Mouse (Mus musculus): Measurements from ENCODE around the gene Muc15. TPM values are rescaled to one million over a fixed set of nuclear protein-coding genes. Genes with fewer than 3 reads are reported as not detected.

Gene Muc15
- not detected for polyA plus RNA-seq (2017; shearing (Covaris generic))

DNA sequence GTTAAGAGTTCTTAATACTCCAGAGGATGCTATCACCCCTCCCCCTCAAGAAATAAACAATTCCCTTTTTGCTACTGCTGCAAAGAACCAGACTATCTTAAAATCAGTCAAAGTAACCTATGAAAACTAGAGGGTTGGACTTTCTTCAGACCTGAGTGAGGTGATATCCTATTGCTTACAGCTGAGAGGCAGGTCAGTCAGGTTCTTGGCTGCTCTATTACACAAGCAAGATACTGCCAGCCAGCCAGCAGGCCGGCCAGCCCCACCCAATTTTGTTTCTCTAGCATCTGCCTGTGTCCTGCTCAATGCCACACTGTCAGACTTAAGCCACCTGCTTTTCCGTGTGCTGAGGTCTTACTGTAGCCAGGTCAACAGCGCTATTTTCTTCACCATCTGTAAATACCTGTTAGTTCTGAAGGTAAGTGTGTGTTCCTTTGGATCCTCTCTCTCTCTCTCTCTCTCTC, at the start of gene Muc15:
Gene Muc15 (plus strand): TSS at position 51 of the 464 bp plus-strand sequence.
- ATAC-seq, result no peak

DNA sequence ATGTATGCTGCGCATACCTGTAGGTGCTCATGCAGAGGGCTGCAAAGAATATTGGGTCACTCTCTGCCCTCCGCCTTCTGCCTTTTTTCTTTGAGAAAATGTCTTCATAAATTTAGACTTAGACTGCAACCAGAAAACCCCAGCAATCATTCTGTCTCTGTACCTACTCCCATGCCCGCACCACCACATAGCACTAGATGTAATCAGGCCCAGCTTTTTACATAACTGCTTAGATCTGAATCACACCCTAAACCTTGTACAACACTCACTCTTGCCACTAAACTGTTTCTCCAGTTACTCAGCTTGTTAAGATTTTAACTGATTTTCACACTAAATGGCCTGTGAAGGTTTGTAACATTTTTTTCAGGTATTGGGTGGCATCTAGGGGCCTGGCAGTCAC, 11.7 kb upstream of the Muc15 start:
- ATAC-seq, result no peak

DNA sequence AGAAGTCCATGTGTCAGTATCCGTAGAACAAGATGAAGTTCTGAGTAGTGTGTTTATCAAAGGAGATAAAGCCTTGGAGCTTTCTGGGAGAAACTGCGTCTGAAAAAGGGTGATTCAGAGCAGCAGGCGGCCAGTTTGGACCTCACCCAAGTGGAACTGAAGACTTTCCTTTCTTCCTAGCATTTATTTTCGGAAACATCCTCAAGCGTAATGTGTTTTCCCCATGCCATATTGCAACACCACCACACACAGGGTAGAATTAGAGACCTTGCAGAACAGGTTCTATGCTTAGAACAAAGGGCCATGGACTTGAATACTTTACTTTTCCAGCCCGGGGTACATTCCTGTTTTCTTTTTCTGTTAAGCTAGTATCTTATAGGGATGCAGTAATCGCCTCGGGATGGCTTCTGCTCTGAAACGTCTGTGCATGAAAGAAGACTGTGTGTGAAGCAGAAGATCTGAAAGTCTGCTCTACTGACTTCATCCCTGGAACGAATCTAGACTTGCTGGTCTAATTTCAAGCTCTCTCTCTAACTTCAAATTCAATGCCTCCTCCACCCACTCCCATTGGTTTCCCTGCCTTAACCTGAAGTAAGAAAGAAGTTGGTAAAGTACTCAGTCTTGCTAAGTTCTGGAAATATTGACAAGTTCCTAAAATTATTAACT, 11.0 kb upstream of the Muc15 start:
- no peak for ATAC-seq

DNA sequence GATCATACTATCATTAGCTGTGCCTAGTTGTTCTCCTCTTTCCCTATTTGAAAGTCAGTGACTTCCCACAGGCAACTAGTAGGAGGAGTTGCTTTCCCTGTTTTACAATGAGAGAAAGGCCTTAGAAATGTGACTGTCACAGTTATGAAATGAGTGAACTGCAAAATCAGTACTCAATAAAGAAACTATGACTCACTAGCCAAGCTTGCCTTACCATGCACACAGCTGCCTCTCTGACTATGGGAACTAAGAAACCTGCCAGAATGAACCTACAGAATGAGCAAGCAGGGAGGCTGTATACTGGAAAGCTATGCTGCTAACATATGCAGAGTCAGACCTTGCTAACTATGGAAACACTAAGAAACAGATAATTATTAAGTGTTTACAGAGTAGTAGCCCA, 2.1 kb upstream of the Muc15 start:
- ATAC-seq, result no peak

DNA sequence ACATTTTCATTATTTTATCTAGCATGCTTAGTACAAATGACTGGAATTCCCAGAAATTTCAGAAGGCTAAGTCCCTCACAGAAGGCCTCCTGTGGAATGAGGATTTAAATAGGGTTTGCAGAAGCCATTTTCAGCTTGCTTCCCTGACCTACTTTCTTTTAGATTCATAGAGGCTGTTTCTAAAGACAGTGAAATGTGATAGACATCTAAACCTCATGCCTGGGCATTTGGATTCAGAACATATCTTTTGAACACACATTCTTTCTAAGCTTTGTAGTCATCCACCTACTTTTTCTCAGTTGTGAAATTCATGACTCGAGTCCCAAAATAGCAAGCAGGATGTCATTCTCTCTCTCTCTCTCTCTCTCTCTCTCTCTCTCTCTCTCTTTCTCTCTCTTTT, 1.1 kb downstream of the Muc15 start:
- no peak for ATAC-seq

DNA sequence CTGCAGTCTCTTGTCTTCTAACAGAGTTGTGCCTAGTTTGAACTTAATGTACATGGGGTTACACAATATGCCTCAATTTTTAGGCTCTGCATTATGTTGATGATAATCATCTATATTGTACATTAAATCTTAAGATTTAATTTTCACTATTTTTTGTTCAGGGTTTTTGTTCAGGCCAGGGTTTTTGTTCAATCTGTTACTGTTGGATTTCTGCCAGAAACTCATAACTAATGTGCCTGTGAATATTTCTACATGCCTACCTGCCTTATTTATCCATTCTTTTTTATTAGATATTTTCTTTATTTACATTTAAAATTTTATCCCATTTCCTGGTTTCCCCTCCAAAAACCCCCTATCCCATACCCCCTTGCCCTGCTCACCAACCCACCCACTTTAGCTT, 5.0 kb downstream of the Muc15 start:
- ATAC-seq, result no peak

DNA sequence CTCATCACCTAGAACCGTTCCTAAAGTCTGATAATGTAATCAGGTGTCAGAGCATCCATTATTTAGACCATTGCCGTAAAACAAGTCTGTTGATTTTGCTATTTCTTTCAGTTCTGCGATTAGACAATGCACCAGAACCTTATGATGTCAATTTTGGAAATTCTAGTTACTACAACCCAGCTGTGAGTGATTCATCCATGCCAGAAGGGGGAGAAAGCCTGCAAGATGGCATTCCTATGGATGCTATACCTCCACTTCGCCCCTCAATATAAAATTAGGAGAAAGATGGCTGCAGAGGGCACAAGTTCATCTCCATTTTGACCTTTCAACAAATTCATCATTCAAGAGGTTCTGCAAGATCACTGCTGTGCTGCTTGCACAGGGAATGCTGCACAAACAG, 16.1 kb downstream of the Muc15 start:
- ATAC-seq, result no peak

DNA sequence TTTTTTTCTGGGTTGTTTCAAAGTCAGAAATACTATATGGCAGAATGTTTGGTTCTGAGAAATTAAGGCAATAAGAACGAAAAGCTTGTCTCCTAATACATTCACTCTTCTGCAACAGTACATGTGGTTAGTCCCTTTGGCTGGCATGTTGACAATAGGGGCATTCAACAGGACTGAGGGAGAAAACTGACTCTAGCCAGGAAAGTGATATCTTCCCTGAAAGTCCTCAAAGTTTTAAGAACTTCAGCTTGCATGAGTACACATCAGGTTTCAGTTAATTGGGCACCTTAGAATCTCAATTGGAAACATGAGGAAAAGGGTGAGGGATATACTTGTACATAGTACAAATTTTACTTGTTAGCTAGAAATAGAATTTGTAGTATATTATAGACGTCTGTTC, 16.8 kb downstream of the Muc15 start:
- ATAC-seq, result no peak

DNA sequence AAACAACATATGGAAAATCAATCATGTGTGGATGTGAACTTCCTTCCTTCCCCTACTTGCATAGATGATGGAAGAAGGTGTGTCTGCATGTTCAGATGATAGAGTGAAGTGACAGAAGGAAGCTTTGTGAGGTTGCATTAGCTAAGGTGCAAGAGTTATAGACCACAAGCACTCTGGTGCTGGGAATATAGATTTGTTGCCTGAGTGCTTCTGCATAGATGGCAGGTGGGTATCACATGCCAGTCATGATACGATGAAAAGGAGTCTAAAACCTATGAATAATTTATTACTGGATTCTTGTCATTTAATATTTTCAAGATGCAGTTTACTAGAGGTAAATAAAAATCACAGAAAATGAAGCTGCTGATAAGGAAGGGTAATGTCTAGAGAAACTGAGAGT, 18.6 kb downstream of the Muc15 start:
- no peak for ATAC-seq

DNA sequence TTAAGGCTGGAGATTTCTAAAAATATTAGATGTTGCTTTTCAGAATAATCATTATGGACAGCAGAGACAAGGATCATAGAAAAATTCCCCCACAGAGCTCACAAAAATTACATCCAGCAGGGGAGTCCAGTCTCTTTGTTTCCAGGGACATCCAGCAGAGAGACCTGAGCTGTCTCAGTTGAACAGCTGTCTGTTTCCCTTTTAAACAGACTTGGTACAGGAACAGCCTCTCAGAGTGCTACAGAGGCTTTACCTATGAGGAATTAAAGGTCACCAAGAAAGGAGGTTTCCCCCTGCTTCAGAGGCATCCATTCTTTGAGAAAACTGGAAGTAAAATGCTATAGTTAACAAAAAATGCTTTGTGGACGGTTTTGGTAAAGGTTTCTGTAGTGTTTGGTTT, 19.4 kb downstream of the Muc15 start:
- no peak for ATAC-seq

DNA sequence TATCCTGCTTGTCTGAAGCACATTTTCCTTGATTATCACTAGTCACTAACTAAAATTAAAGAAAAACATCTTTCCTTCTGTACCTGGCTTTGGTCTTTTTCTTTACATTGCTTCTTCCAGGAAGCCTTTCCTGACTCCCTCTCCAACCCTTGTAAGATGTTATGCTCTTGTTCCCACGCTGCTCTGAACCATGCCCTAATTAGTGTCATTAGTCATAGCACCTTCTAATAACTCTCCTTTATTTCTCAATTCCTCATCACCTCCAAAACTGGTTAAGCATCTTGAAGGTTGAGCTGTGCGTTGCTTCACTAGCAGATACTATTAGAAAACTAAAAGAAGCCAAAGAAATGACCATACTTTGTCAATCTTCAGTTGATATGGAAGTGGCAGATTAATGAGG, 36.4 kb downstream of the Muc15 start:
- ATAC-seq, result no peak

DNA sequence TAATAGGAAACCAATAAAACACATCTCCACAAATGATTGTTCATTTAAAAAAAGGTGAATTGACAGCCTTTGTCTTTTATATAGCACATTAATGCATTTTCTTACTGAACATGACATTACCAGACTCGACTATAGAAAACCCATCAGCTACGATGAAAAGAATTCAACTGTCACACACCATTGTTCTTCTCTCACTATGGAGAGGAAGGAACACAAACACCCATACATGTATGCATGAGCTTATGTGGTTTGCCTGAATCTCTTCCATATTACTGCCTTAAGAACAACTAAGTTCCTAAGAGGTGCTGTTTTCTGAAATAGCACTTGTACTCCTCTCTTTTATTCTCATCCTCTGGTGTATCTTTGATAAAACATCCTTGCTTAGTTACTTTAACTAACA, 38.3 kb downstream of the Muc15 start:
- ATAC-seq, result no peak

DNA sequence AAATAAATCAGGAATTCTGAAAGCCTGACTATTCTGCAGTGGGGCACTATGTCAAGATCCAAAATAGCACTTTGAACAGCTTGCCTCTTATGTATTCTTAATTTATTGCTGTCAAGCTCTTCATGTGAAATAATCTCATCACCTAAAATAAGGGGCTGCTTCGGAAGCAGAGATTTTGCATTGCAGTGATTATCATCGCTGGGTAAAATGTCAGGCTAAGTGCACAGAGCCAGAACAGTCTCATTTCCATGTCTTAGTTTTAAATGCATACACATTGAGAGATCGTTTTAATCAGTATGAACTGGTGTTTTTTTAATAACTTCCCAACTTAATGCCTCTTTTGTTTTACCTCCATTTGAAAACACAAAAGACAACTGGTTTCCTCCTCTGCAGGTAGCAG, 66.3 kb downstream of the Muc15 start:
- ATAC-seq, result no peak

Other genes starting within 250 kb of the Muc15 start
- not detected for gene Slc5a12, start 124.0 kb upstream of the Muc15 start, polyA plus RNA-seq (2017; shearing (Covaris generic))
- gene Ano3, start 229.6 kb downstream of the Muc15 start, polyA plus RNA-seq (2017; shearing (Covaris generic)), result not detected

All from activated CD4-positive, CD25-positive, alpha-beta regulatory T cell, adult 4 months (primary cell).